Mouse (Mus musculus) left cerebral cortex, postnatal 25 days (tissue): ENCODE measurements around the gene Dync1li1. TPM values are rescaled to one million over a fixed set of nuclear protein-coding genes. Genes with fewer than 3 reads are reported as not detected.
"Not testable (repeated sequence)": the region's sequence is repeated elsewhere in the genome, so short reads cannot be mapped to it uniquely, and the experiment has no call there.

Experiments
- DNase-seq, 2 experiments: peaks; one replicate each; pipeline ENCODE4 v3.0.0; 2022; ENCODE audit warnings: low spot score in 2 of 2, mixed read lengths in 1 of 2
- intact Hi-C: fragments of 180-260 bp; cut with DNase I; formaldehyde crosslinking; loops from one replicate; pipeline ENCODE4 v1.15.1; 2025
- total RNA-seq, 2 experiments: library from RNA; stranded (reverse); gene quantifications; 2 replicates each; pipeline ENCODE4 v1.2.3; 2021

The Dync1li1 gene
- total RNA-seq, 2 experiments from 2014 or later: 90.1 to 93.7 TPM

DNA sequence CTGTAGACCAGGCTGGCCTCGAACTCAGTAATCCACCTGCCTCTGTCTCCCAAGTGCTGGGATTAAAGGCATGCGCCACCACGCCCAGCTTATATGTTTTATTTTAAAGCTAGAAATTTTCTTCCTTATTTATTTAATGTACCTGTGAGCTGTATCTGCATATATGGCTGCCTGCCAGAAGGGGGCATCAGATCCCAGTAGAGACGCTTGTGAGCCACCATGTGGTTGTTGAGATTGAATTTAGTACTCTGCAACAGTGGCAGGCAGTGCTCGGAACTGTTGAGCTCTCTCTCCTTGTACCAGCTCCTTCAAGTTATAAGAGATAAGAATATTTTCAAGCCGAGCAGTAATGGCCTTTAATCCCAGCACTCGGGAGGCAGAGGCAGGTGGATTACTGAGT is 21.8 kb downstream of the Dync1li1 start:
- intact Hi-C loops: loop anchor here (5.0 kb wide), 1 partner anchor 63 kb away; no protein-coding TSS in a partner anchor
- DNase-seq: peak in 1 of 2 experiments; percentile 52

DNA sequence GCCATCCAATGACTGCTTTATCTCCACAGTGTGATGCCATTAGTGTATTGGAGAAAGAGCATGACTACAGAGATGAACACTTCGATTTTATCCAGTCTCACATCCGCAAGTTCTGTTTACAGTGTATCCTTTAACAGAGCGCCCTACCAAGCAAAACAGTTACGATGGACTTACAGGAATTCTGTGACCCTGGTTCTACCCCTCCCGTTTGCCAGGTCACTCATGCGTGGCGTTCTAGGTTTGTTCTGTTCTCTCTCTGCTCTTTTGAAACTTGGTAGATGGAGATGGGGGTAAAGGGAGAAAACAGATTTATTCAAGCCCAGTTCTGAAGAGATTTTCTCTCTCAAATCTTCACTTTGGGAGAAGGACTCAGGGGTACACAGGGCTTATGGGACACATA is 24.9 kb downstream of the Dync1li1 start:
- intact Hi-C loops: loop anchor here (5.0 kb wide), 1 partner anchor 66 kb away; no protein-coding TSS in a partner anchor
- no peak for DNase-seq

- no peak for DNase-seq
- intact Hi-C loops: no loop called here
Measured at GRCm38 (mm10) chr9:114716677-114717331, 28.2 kb downstream of the Dync1li1 start.

DNA sequence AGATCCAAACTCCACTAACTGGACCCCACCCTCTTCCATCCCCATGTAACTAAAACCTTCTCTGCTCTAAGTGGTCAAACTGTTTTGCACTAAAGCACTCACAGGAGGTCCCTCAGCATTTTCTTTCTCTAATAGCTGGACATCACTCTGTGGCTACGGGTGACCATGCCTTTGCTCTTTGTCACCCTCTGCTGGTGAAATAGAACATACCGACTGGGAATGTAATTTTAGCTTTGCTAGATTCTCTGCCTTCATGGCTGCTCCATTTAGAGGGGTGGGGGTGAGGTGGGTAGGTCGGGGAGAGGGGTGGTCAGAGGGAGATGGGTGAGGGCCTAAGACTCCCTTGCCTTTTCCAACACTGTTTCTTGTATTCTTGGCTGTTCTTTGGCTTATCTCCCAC is 38.7 kb downstream of the Dync1li1 start:
- intact Hi-C loops: loop anchor here (1.0 kb wide), 1 partner anchor 79 kb away; no protein-coding TSS in a partner anchor

GRCm38 (mm10) chr9:114728432-114728831 is 39.8 kb downstream of the Dync1li1 start:
- DNase-seq, intact Hi-C loops: not testable (repeated sequence)

More for the DNA sequence above, 38.7 kb downstream of the Dync1li1 start:
- peak; percentile 38 for DNase-seq

DNA sequence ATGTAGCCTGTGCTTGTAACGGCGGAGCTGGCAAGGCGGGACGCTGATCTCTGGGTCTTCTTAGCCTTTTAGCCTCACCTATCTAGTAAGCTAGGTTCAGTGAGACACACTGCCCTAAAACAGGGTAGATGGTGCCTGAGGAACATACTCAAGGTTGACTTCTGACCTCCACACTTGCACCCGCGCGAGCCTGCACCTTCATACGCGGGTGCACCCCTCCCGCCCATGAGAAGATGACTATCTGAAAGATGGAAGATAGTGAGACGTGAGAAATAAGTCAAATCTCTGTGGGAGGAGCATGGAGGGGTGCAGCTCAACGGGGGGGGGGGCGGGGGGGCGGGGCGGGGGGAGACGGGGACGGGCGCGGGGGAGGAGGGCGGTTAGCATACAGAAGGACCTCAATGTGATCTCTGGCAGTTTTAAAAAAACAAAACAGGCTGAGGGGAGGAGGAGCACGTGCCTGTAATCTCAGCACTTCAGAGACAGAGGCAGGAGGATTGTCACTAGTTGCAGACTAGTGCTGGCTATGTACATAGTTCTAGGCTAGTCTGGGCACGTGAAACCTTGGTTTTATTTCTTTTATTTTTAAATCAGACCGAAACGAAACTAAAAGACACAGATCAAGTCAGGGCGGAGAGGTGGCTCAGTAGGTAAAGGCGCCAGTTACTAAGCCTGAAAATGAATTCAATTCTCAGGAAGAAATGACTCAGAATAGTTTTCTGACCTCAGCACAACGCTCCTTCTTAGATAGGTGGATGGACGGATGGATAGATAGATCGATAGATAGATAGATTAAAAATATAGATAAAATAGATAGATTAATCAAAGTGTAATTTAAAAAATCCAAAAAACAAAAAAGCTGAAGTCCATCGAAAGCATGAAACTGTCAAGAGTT is 41.6 kb downstream of the Dync1li1 start:
- intact Hi-C loops: no loop called here
- DNase-seq: no peak

- DNase-seq: peak; percentile 94 to 97
- intact Hi-C loops: no loop called here
Measured at GRCm38 (mm10) chr9:114731011-114731755, 42.6 kb downstream of the Dync1li1 start, which contains the start of gene Cmtm6. Cmtm6 (plus strand) TSS chr9:114731116.

GRCm38 (mm10) chr9:114731871-114732682 is 43.5 kb downstream of the Dync1li1 start:
- intact Hi-C loops: no loop called here
- peak in 1 of 2 experiments; percentile 43 for DNase-seq

DNA sequence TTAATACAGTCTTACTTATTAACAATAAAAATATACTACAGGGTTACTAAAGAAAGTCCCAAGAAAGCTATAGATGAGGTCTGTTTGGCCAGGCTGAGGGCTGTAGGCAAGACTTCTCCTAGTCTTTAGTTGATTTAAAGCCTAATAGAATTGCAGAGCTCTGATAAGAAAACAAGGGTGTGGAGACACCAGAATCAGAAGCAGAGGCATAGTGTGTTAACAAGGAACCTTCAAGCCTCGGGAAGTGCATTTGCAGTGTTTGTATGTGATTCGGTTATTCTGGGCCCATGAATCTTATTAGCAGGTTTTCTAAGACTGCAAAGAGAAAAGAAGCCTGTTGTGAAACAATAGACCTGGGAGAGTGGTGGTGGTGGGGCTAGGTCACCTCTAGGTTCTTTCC is 44.6 kb downstream of the Dync1li1 start:
- no peak for DNase-seq
- intact Hi-C loops: no loop called here

DNA sequence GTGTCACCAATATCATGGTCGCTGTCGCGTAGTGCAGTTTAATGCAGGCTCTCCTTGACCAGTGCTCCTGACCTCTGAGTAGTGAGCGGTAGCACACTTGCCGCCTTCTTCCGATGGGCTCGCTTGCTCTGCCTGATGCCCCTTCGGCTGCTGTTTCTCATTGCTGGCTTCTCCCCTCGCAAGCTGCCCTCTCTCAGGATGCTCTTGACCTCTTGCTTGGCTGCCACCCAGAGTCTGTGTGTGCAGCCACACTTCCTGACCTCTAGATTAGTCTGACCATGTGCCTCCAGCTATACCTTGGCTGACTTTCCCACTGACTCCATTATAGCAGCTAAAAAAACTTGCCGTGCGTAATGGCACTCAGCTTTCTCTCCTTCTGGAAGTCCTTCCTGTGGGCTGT is 47.9 kb downstream of the Dync1li1 start:
- intact Hi-C loops: no loop called here
- no peak for DNase-seq

DNA sequence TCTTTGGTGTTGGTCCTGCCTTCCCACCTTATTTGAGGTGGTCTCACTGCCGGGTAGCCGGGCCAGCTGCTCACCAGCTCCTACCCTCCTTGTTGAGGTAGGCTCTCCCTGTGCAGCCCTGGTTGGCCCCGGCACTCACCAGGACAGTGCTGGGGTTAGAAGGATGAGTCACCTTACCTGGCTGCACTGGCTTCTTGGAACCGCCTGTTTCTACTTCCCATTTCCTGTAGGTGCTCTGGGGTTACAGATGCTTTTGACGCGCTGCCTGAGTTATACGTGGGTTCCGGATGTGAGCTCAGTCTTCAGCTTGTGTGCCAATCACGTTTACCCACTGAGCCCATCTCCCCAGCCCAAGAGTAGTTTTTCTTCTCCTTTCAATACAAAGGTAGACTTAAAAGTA is 51.7 kb downstream of the Dync1li1 start:
- no peak for DNase-seq
- intact Hi-C loops: no loop called here

GRCm38 (mm10) chr9:114742731-114743130 is 54.1 kb downstream of the Dync1li1 start:
- intact Hi-C loops: no loop called here
- peak in 1 of 2 experiments; percentile 50 for DNase-seq

- intact Hi-C loops: no loop called here
Measured at GRCm38 (mm10) chr9:114745163-114745562, 56.6 kb downstream of the Dync1li1 start.

GRCm38 (mm10) chr9:114745654-114746053 is 57.1 kb downstream of the Dync1li1 start:
- intact Hi-C loops: no loop called here
- DNase-seq: no peak

More at GRCm38 (mm10) chr9:114745163-114745562, 56.6 kb downstream of the Dync1li1 start:
- DNase-seq: no peak

GRCm38 (mm10) chr9:114747012-114747411 is 58.4 kb downstream of the Dync1li1 start:
- peak; percentile 48 to 76 for DNase-seq
- intact Hi-C loops: no loop called here

DNA sequence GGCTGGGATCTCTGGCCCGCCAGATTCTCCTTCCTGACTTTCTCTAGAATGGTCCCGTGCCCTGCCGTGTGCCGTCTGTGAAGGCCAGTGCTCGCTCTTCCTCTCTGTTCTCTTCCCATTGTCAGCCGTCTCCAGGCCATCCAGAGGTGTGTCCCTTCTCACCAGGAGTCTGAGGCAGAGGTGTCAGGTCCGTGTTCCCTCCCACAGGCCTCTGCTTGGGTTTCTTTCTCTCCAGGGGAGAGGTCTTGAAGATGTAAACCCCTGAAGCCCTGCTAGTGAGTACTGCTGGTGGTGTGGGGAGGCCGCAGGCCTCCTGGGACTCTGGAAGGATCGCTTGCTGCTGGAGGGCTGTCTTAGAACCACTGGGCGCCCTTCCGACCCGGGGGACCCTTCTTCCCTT is 58.9 kb downstream of the Dync1li1 start:
- intact Hi-C loops: no loop called here
- no peak for DNase-seq

GRCm38 (mm10) chr9:114751582-114751981 is 63.0 kb downstream of the Dync1li1 start:
- intact Hi-C loops: no loop called here
- no peak for DNase-seq

DNA sequence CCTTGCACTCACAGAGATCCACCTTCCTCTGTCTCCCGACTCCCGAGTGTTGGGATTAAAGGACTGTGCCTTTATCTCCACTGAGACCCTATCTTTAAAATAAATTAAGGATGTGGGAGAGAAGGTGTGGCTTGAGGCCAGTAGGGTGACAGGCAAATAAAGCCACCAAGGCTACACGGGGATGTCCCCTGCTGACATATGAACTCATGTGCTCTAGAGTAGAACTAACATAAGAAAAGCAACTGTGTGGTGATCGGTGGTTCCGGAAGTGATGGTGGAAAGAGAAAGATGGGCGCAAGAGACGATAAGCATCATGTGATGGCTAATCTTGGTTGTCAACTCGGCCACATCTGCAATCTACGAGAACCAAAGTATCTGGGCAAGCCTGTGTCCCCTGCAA is 63.7 kb downstream of the Dync1li1 start:
- no peak for DNase-seq
- intact Hi-C loops: no loop called here

DNA sequence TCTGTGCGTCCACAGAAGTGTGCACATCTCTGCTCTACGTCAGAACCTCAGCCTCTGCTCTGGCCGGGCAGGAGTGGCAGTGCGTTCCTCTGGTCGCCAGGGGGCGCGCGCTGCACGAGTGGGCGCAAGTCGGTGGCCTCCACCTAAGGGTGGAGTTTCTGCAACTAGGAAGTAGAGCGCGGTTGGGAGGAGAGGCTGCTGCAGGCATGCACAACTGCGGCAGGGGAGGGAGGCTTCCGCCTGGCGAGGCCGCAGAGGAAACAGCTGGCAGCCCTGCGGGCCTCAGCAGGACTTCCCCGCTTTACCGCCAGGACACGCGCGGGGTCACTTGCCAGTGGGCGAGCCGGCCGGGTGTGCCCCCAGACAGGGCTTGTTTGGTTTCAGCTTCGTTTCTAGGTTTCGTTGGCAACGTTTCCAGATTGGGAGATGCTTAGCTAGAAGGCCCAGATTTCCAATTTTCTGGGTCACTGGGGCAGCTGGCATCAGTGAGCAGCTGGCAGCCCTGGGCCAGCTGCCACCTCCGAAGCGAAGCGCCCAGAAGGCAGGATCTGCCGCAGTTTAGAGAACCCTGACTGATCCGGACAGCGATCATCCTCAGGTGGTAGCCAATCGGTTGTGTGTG is 64.4 kb downstream of the Dync1li1 start:
- peak; percentile 91 to 95 for DNase-seq
- intact Hi-C loops: no loop called here
